Mouse (Mus musculus) cortical plate, adult 2 months (tissue): ENCODE data around the gene Lamb1. TPM values are rescaled to one million over a fixed set of nuclear protein-coding genes. Genes with fewer than 3 reads are reported as not detected.

Source experiments
- H3K27ac ChIP-seq: fragments of 200-500 bp; 2 replicates; pipeline ENCODE4 v1.5.1; 2012; ENCODE audit warnings: low read length, control low read depth, inconsistent platforms; ENCODE audit not compliant: insufficient read depth
- H3K4me1 ChIP-seq: fragments of 200-500 bp; 2 replicates; pipeline ENCODE4 v1.6.1; 2011; ENCODE audit warnings: low read length; ENCODE audit not compliant: control insufficient read depth, insufficient read depth
- H3K4me3 ChIP-seq: fragments of 200-500 bp; 2 replicates; pipeline ENCODE4 v1.5.1; 2011; ENCODE audit warnings: mild to moderate bottlenecking, low read length, control low read depth; ENCODE audit not compliant: insufficient read depth
- CTCF ChIP-seq: fragments of 200-500 bp; IDR thresholded peaks from 2 replicates; pipeline ENCODE4 v1.5.1; 2011; ENCODE audit warnings: mild to moderate bottlenecking, control low read depth, low read length; ENCODE audit not compliant: insufficient read depth; ENCODE audit errors: extremely low read depth
- POLR2A ChIP-seq: fragments of 200-500 bp; IDR thresholded peaks from 2 replicates; pipeline ENCODE4 v1.6.1; 2011; ENCODE audit warnings: mild to moderate bottlenecking, low read length, control low read depth; ENCODE audit not compliant: insufficient read depth; ENCODE audit errors: extremely low read depth
- polyA plus RNA-seq: library from polyadenylated mRNA; depleted of rRNA; stranded (reverse); fragments of >200 nt; gene quantifications from 2 replicates; pipeline ENCODE4 v1.2.3, GENCODE M21; 2012; rRNA removed

The Lamb1 gene
- polyA plus RNA-seq, 1 experiment, result 4.2 TPM

DNA sequence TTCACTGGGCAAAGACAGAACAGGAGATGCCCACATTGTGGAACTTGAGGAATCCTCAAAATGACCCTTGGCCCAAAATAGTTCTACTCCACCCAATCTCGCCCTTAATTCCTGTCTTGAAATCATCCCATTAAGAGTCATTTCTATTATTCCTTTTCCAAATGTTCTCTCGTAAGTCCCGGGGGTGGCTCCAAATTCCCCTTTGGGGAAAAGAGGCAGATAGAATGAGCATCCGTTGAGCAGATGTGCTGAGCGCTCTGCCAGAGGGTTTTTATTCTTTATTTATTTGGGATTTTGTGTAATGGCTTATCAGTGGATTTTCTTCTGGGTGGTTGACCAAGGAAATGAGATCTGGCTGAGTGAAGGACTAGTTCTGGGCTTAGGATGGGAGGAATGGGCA is 102.7 kb downstream of the Lamb1 start:
- Histone ChIP-seq H3K4me1 (no peaks in the 10 kb centered on the region), H3K4me3 (no peak overlapping the region), H3K27ac (no peak overlapping the region)
- TF ChIP-seq CTCF (no peak), POLR2A (no peak)

DNA sequence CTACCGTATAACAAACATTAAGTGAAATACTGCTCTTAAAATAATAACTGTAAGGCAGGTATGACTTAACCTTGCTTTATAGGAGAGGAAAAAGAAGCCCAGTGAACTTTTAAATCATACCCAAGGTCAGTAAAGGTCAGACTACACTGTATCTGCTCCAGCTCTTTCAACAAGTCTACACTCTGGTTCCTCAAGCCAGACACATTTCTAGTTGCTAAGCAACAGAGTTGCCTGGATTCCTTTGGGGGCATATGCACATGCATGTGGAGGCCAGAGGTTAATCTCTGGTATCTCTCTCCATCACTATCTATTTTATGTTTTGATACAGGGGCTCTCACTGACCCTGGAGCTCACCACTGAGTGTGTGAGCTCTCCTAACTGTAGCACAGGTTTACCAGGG is 104.1 kb downstream of the Lamb1 start:
- Histone ChIP-seq H3K4me3 (no peak overlapping the region), H3K4me1 (no peaks in the 10 kb centered on the region), H3K27ac (no peak overlapping the region)
- TF ChIP-seq CTCF (no peak), POLR2A (no peak)

DNA sequence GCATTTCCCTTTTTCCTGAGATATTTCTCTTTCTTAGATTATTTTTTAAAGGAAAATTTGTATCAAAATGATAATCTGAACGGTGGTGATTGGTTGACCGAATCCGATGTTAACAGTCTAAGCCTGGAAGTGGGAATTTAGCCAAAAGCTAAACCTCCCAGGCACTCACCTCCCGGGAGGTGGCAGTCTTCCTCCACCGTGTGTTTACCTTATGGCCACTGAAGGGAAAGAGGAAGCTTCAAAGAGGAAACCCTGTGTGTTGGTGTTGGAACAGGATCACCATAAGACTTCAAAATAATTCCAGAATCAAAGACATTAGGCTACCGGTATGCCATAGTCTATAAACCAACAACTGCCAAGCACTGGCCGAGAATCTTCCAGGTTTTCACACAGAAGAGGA is 104.6 kb downstream of the Lamb1 start:
- H3K4me3 ChIP-seq, result no peak overlapping the region
- H3K27ac ChIP-seq, result no peak overlapping the region
- no peak for TF ChIP-seq POLR2A
- TF ChIP-seq CTCF, result no peak
- no peaks in the 10 kb centered on the region for H3K4me1 ChIP-seq

DNA sequence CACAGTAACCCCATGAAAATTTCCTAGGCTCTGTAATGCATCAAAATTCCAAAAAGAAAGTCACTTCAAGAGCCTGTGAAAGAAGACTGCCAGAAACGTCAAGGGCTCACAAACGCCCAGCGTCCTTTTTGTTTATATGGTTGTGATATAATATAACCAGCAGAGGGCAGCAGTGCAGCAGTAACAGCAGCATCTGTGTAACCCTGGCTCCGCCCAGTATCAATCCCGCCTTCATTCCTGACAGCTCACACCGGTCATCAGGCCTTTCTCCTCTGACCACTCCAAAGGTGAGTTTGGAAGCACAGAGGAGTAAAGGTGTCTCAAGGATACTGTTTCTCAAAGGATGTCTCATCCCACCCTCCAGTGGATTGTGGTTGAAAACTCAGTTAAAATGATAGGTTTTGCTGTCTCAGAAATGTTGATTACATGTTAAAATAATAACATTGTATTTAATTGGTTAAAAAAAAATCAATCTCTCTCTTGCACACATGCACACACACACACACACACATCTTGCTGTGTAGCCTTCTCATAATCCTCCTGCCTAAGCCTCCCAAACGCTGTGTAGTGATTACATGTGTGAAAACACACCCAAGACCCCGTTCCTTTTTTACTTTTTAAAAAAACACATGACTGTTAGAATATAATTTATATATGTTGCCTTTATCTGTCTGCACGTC is 109.7 kb downstream of the Lamb1 start:
- no peak overlapping the region for H3K27ac ChIP-seq
- H3K4me3 ChIP-seq, result no peak overlapping the region
- no peaks in the 10 kb centered on the region for H3K4me1 ChIP-seq
- TF ChIP-seq POLR2A (no peak), CTCF (peak; percentile 79)

DNA sequence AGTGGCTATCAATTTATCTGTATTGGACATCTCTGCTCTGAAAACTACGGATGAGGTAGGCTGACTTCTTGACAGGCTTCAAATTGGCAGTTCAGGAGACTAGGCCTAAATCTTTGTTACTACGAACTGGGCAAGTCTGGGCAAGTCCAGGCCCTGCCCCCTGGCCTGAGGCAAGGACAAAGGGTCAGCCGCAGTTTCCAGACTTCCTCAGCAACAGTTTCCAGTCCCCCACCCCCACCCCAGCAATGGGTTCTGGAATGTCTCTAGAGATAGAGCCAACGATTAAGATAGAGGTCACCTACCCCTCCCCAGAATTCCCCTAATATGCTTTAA is 110.2 kb downstream of the Lamb1 start:
- no peak overlapping the region for H3K27ac ChIP-seq
- no peak overlapping the region for H3K4me3 ChIP-seq
- no peaks in the 10 kb centered on the region for H3K4me1 ChIP-seq
- TF ChIP-seq POLR2A (no peak), CTCF (no peak)

- Histone ChIP-seq H3K4me3 (no peak overlapping the region), H3K4me1 (no peaks in the 10 kb centered on the region), H3K27ac (no peak overlapping the region)
- no peak for TF ChIP-seq POLR2A
- TF ChIP-seq CTCF, result peak; percentile 30; the same call in 1 of the 2 replicates
Observed at GRCm38 (mm10) chr12:31376326-31376950, 111.4 kb downstream of the Lamb1 start.

DNA sequence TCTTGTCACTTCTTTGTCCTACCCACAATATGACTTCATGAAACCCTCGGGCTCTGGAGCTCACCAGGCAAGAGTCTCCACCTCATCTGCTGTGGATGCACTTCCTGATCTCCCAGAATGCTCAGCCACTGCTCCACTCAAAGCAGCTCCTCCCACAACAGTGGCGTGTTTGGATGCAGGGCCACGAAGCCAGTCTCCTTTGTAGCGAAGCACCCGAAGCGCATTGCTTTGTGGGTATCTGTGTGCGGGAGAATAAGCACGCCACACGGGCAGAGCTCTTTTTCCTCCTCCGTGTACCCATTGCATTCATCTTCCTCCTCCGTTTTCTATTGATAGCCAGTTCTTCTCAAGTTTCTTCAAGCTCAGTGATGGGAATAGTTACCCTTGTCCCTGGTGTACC is 112.2 kb downstream of the Lamb1 start:
- no peaks in the 10 kb centered on the region for H3K4me1 ChIP-seq
- H3K27ac ChIP-seq, result no peak overlapping the region
- TF ChIP-seq CTCF, result no peak
- TF ChIP-seq POLR2A, result no peak
- no peak overlapping the region for H3K4me3 ChIP-seq

Other genes with a start within 250 kb of the Lamb1 start
- gene Fam110c, start 191.4 kb upstream of the Lamb1 start, polyA plus RNA-seq, result 0.04 TPM in 1 of 2 replicates, not detected in the other
- not detected in 2 replicates for gene Gm6993, start 24.5 kb upstream of the Lamb1 start, polyA plus RNA-seq
- gene Dld, start 86.2 kb downstream of the Lamb1 start, polyA plus RNA-seq, result 81.8 and 82.3 TPM in 2 replicates
- gene Slc26a3, start 125.6 kb downstream of the Lamb1 start, polyA plus RNA-seq, result 0.06 and 0.09 TPM in 2 replicates
- 10.0 and 10.7 TPM in 2 replicates for gene Cbll1, start 234.4 kb downstream of the Lamb1 start, polyA plus RNA-seq